Mouse (Mus musculus): ENCODE data around the gene Fam120b. TPM values are rescaled to one million over a fixed set of nuclear protein-coding genes. Genes with fewer than 3 reads are reported as not detected.

Fam120b gene
- total and polyA plus RNA-seq, 3 experiments: 9.8 to 10.5 TPM; not detected in 1

GRCm38 (mm10) chr17:15409261-15409660 lies 13.3 kb downstream of the Fam120b start:
- H3K79me2 ChIP-seq (ENCODE audit: control insufficient read depth, insufficient read depth, low read length, poor library complexity): no peaks in the 10 kb centered on the region
- TF ChIP-seq BHLHE40 (IDR thresholded peaks at IDR 0.05; ENCODE audit: borderline replicate concordance, low read depth, low read length) (no peak), SIN3A (IDR thresholded peaks at IDR 0.05; ENCODE audit: low read length) (no peak), CTCF (IDR thresholded peaks at IDR 0.05 in 2 of 3, conservative IDR thresholded peaks at IDR 0.05 in 1 of 3; ENCODE audit: control insufficient read depth in 1 of 3, insufficient read depth in 1 of 3, low read depth in 2 of 3, low read length in 3 of 3, poor library complexity in 1 of 3, severe bottlenecking in 1 of 3) (no peak), MYB (IDR thresholded peaks at IDR 0.05; ENCODE audit: low read depth, low read length) (no peak)
- no peaks in the 10 kb centered on the region for H3K4me1 ChIP-seq (ENCODE audit: control insufficient read depth in 1 of 2, insufficient read depth in 2 of 2, low read length in 2 of 2)
- no peak overlapping the region for H3K4me3 ChIP-seq (ENCODE audit: control insufficient read depth in 1 of 2, insufficient read depth in 1 of 2, low read depth in 2 of 2, low read length in 2 of 2)
- no peaks in the 10 kb centered on the region for H3K36me3 ChIP-seq (ENCODE audit: control insufficient read depth in 1 of 2, insufficient read depth in 2 of 2, low read length in 2 of 2)
- no peak overlapping the region for H3K27ac ChIP-seq (ENCODE audit: control insufficient read depth, low read depth, low read length)
- no peak for DNase-seq (ENCODE audit: low read depth, low spot score)
- no peaks in the 10 kb centered on the region for H3K9me3 ChIP-seq (replicated peaks; ENCODE audit: insufficient read depth, low read length)
- no peaks in the 10 kb centered on the region for H3K27me3 ChIP-seq (ENCODE audit: control insufficient read depth in 1 of 2, insufficient read depth in 2 of 2, low read length in 2 of 2)
- no peak overlapping the region for H3K9ac ChIP-seq (ENCODE audit: control insufficient read depth, low read depth, low read length, poor library complexity, severe bottlenecking)

GRCm38 (mm10) chr17:15410861-15411260 lies 14.9 kb downstream of the Fam120b start:
- H3K27me3 ChIP-seq (ENCODE audit: control insufficient read depth in 1 of 2, insufficient read depth in 2 of 2, low read length in 2 of 2): no peaks in the 10 kb centered on the region
- no peaks in the 10 kb centered on the region for H3K9me3 ChIP-seq (replicated peaks; ENCODE audit: insufficient read depth, low read length)
- H3K4me3 ChIP-seq (ENCODE audit: control insufficient read depth in 1 of 2, insufficient read depth in 1 of 2, low read depth in 2 of 2, low read length in 2 of 2): no peak overlapping the region
- H3K36me3 ChIP-seq (ENCODE audit: control insufficient read depth in 1 of 2, insufficient read depth in 2 of 2, low read length in 2 of 2): no peaks in the 10 kb centered on the region
- DNase-seq (ENCODE audit: low read depth, low spot score): no peak
- H3K27ac ChIP-seq (ENCODE audit: control insufficient read depth, low read depth, low read length): no peak overlapping the region
- no peaks in the 10 kb centered on the region for H3K79me2 ChIP-seq (ENCODE audit: control insufficient read depth, insufficient read depth, low read length, poor library complexity)
- H3K9ac ChIP-seq (ENCODE audit: control insufficient read depth, low read depth, low read length, poor library complexity, severe bottlenecking): no peak overlapping the region
- H3K4me1 ChIP-seq (ENCODE audit: control insufficient read depth in 1 of 2, insufficient read depth in 2 of 2, low read length in 2 of 2): no peaks in the 10 kb centered on the region
- TF ChIP-seq MXI1 (IDR thresholded peaks at IDR 0.05; ENCODE audit: low read depth, low read length) (no peak), JUND (IDR thresholded peaks at IDR 0.05; ENCODE audit: low read depth, low read length) (no peak), NRF1 (IDR thresholded peaks at IDR 0.05; ENCODE audit: insufficient read depth, low read depth, low read length, poor library complexity, severe bottlenecking) (no peak), KAT2A (conservative IDR thresholded peaks at IDR 0.05; ENCODE audit: low read depth, low read length) (no peak), NELFE (IDR thresholded peaks at IDR 0.05; ENCODE audit: low read depth, low read length) (no peak), MAFK (IDR thresholded peaks at IDR 0.05; ENCODE audit: borderline replicate concordance, low read depth, low read length) (no peak), MYB (IDR thresholded peaks at IDR 0.05; ENCODE audit: low read depth, low read length) (no peak)

GRCm38 (mm10) chr17:15416596-15417215 lies 20.7 kb downstream of the Fam120b start:
- no peak overlapping the region for H3K4me3 ChIP-seq (ENCODE audit: control insufficient read depth in 1 of 2, insufficient read depth in 1 of 2, low read depth in 2 of 2, low read length in 2 of 2)
- no peak overlapping the region for H3K9ac ChIP-seq (ENCODE audit: control insufficient read depth, low read depth, low read length, poor library complexity, severe bottlenecking)
- no peak for DNase-seq (ENCODE audit: low read depth, low spot score)
- H3K27me3 ChIP-seq (ENCODE audit: control insufficient read depth in 1 of 2, insufficient read depth in 2 of 2, low read length in 2 of 2): no peaks in the 10 kb centered on the region
- no peaks in the 10 kb centered on the region for H3K4me1 ChIP-seq (ENCODE audit: control insufficient read depth in 1 of 2, insufficient read depth in 2 of 2, low read length in 2 of 2)
- H3K36me3 ChIP-seq (ENCODE audit: control insufficient read depth in 1 of 2, insufficient read depth in 2 of 2, low read length in 2 of 2): no peaks in the 10 kb centered on the region
- H3K79me2 ChIP-seq (ENCODE audit: control insufficient read depth, insufficient read depth, low read length, poor library complexity): no peaks in the 10 kb centered on the region
- no peaks in the 10 kb centered on the region for H3K9me3 ChIP-seq (replicated peaks; ENCODE audit: insufficient read depth, low read length)
- no peak overlapping the region for H3K27ac ChIP-seq (ENCODE audit: control insufficient read depth, low read depth, low read length)
- no peak for TF ChIP-seq MAZ (IDR thresholded peaks at IDR 0.05; ENCODE audit: low read depth, low read length)
- no peak for TF ChIP-seq MYC (IDR thresholded peaks at IDR 0.05; ENCODE audit: low read depth, low read length)
- no peak for TF ChIP-seq MAFK (IDR thresholded peaks at IDR 0.05; ENCODE audit: borderline replicate concordance, low read depth, low read length)
- TF ChIP-seq ELF1 (IDR thresholded peaks at IDR 0.05; ENCODE audit: low read depth, low read length): no peak
- TF ChIP-seq MXI1 (IDR thresholded peaks at IDR 0.05; ENCODE audit: low read depth, low read length): no peak
- TF ChIP-seq ZNF384 (IDR thresholded peaks at IDR 0.05; ENCODE audit: low read depth, low read length): no peak
- no peak for TF ChIP-seq NELFE (IDR thresholded peaks at IDR 0.05; ENCODE audit: low read depth, low read length)
- no peak for TF ChIP-seq RCOR1 (IDR thresholded peaks at IDR 0.05; ENCODE audit: low read depth, low read length)
- TF ChIP-seq RAD21 (IDR thresholded peaks at IDR 0.05; ENCODE audit: low read depth, low read length): no peak
- TF ChIP-seq CTCF (IDR thresholded peaks at IDR 0.05 in 2 of 3, conservative IDR thresholded peaks at IDR 0.05 in 1 of 3; ENCODE audit: control insufficient read depth in 1 of 3, insufficient read depth in 1 of 3, low read depth in 2 of 3, low read length in 3 of 3, poor library complexity in 1 of 3, severe bottlenecking in 1 of 3): no peak
- TF ChIP-seq BHLHE40 (IDR thresholded peaks at IDR 0.05; ENCODE audit: borderline replicate concordance, low read depth, low read length): no peak
- no peak for TF ChIP-seq TBP (IDR thresholded peaks at IDR 0.05; ENCODE audit: low read depth, low read length)
- no peak for TF ChIP-seq CHD2 (IDR thresholded peaks at IDR 0.05; ENCODE audit: low read length)
- TF ChIP-seq MEF2A (IDR thresholded peaks at IDR 0.05; ENCODE audit: extremely low read depth, insufficient replicate concordance, low read depth, low read length, poor library complexity, severe bottlenecking): no peak
- no peak for TF ChIP-seq USF2 (IDR thresholded peaks at IDR 0.05; ENCODE audit: borderline replicate concordance in 1 of 2, insufficient read depth in 1 of 2, low read depth in 1 of 2, low read length in 2 of 2)
- TF ChIP-seq TCF12 (IDR thresholded peaks at IDR 0.05; ENCODE audit: low read depth, low read length): no peak
- no peak for TF ChIP-seq POLR2AphosphoS2 (IDR thresholded peaks at IDR 0.05; ENCODE audit: low read length)
- no peak for TF ChIP-seq GATA1 (IDR thresholded peaks at IDR 0.05; ENCODE audit: low read depth, low read length)
- TF ChIP-seq E2F4 (IDR thresholded peaks at IDR 0.05; ENCODE audit: borderline replicate concordance, low read depth, low read length): no peak

Data from MEL (cell line).